Mouse (Mus musculus) stomach, postnatal 0 days (tissue): Measurements from ENCODE around the gene Rab35. TPM values are rescaled to one million over a fixed set of nuclear protein-coding genes. Genes with fewer than 3 reads are reported as not detected.

Experiments
- ATAC-seq: fragments of 200-750 bp; cut with Nextera tagmentation; 2 replicates; pipeline ENCODE4 v1.8.0; 2017; ENCODE audit not compliant: low FRiP score, low TSS enrichment
- DNase-seq: peaks from one replicate; pipeline ENCODE4 v3.0.0-alpha.2; 2016; ENCODE audit warnings: low spot score
- H3K27ac ChIP-seq: fragments of 300-500 bp; sonication (generic); replicated peaks from 2 replicates; pipeline ENCODE4 v1.5.1; 2014; ENCODE audit warnings: mild to moderate bottlenecking, control low read depth
- H3K27me3 ChIP-seq: fragments of 300-500 bp; sonication (generic); 2 replicates; pipeline ENCODE4 v1.6.1; 2014; ENCODE audit warnings: low read length; ENCODE audit not compliant: control insufficient read depth, insufficient read depth
- H3K36me3 ChIP-seq: fragments of 300-500 bp; sonication (generic); 2 replicates; pipeline ENCODE4 v1.6.1; 2014; ENCODE audit warnings: low read length, mixed read lengths; ENCODE audit not compliant: control insufficient read depth, insufficient read depth
- H3K4me1 ChIP-seq: fragments of 300-500 bp; sonication (generic); replicated peaks from 2 replicates; pipeline ENCODE4 v1.6.1; 2014; ENCODE audit warnings: antibody characterized with exemption; ENCODE audit not compliant: control insufficient read depth, insufficient read depth
- H3K4me2 ChIP-seq: fragments of 300-500 bp; sonication (generic); replicated peaks from 2 replicates; pipeline ENCODE4 v1.6.1; 2014; ENCODE audit warnings: low read depth, mild to moderate bottlenecking, control low read depth, moderate library complexity
- H3K4me3 ChIP-seq: fragments of 300-500 bp; sonication (generic); 2 replicates; pipeline ENCODE4 v1.5.1; 2014; ENCODE audit warnings: low read depth, low read length, control low read depth
- H3K9ac ChIP-seq: fragments of 300-500 bp; sonication (generic); 2 replicates; pipeline ENCODE4 v1.6.1; 2014; ENCODE audit warnings: mild to moderate bottlenecking, low read length, control low read depth, mixed read lengths
- H3K9me3 ChIP-seq: fragments of 300-500 bp; sonication (generic); 2 replicates; pipeline ENCODE4 v1.6.1; 2016; ENCODE audit warnings: low read length; ENCODE audit not compliant: control insufficient read depth
- CTCF ChIP-seq: IDR thresholded peaks from 2 replicates; pipeline ENCODE4 v1.5.1; 2016; ENCODE audit warnings: antibody characterized with exemption, low read depth, mild to moderate bottlenecking, moderate library complexity
- EP300 ChIP-seq: optimal IDR thresholded peaks from 2 replicates; pipeline ENCODE3; 2016; ENCODE audit warnings: antibody characterized with exemption
- WGBS: fragments of 180-500 bp; shearing (Covaris S2); extraction: QIAGEN DNeasy Blood & Tissue Kit; methylation state at CpG from one replicate; pipeline ENCODE4 v1.1.7; 2014; 5-methylcytosine and 5-hydroxymethylcytosine counted together
- polyA plus RNA-seq: library from polyadenylated mRNA; unstranded; fragments of >200 nt; fragmentation: Nextera tagmentation; extraction: Ambion mirVana; gene quantifications from 2 replicates; pipeline ENCODE4 v1.2.1, GENCODE M21; 2015

Gene Rab35
- polyA plus RNA-seq, 1 experiment from 2014 or later, result 20.3 TPM

DNA sequence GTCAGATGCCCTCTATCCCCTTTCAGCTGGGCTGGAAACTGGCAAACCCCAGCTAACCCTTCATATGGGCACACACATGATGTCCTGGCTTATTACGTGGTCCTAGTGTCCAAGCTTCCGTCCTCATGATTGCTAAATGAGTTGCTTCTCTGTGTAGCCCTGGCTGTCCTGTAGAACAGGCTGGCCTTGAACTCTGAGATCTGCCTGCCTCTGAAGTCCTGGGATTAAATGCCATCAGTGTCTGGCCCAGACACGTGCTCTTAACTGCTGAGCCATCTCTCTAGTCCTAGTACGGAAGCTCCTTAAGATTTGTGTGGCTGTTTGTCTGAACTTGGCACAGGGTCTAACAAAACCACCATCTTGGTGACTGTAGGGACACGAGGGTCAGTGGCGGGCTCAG, 28.1 kb upstream of the Rab35 start:
- Histone ChIP-seq H3K9ac (no peak overlapping the region), H3K9me3 (no peaks in the 10 kb centered on the region), H3K4me2 (no peak overlapping the region), H3K4me3 (no peak overlapping the region), H3K36me3 (peaks cover 40% of the 10 kb centered on the region), H3K4me1 (no peaks in the 10 kb centered on the region), H3K27ac (no peak overlapping the region), H3K27me3 (no peaks in the 10 kb centered on the region)
- TF ChIP-seq EP300 (no peak), CTCF (no peak)
- ATAC-seq (no peak), DNase-seq (no peak)
- 92% methylated on average over 6 of the region's 6 CpGs for WGBS

DNA sequence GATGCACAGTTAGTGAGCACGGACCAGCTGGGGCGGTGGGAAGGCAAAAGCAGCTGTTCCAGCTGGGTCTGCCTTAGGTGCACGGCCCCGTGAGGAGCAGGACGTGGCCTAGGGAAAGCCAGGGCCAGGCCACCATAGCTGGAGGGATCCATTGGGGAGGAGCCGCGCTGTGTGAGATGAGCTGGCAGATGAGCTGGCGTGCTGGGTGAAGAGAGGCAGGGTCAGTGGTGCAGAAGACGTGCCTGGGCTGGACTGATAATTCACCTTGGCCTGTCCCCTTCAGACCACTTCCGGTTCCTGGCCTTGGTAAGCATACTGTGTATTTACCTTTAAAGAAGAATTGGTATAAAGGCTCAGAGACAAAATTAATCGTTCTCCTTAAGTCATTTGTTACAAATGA, 20.1 kb upstream of the Rab35 start:
- H3K4me3 ChIP-seq, result no peak overlapping the region
- H3K27me3 ChIP-seq, result no peaks in the 10 kb centered on the region
- H3K9ac ChIP-seq, result no peak overlapping the region
- H3K27ac ChIP-seq, result no peak overlapping the region
- no peaks in the 10 kb centered on the region for H3K9me3 ChIP-seq
- DNase-seq (no peak), ATAC-seq (no peak)
- H3K36me3 ChIP-seq, result peaks cover 59% of the 10 kb centered on the region
- no peak for TF ChIP-seq CTCF
- no peak for TF ChIP-seq EP300
- H3K4me2 ChIP-seq, result no peak overlapping the region
- H3K4me1 ChIP-seq, result no peaks in the 10 kb centered on the region
- 89% methylated on average over 11 of the region's 11 CpGs for WGBS

GRCm38 (mm10) chr5:115613332-115613731, 18.4 kb upstream of the Rab35 start:
- WGBS, result 92% methylated on average over 9 of the region's 9 CpGs
- H3K9ac ChIP-seq, result no peak overlapping the region
- no peak overlapping the region for H3K27ac ChIP-seq
- no peaks in the 10 kb centered on the region for H3K9me3 ChIP-seq
- H3K27me3 ChIP-seq, result no peaks in the 10 kb centered on the region
- peaks cover 64% of the 10 kb centered on the region for H3K36me3 ChIP-seq
- H3K4me1 ChIP-seq, result no peaks in the 10 kb centered on the region
- H3K4me2 ChIP-seq, result no peak overlapping the region
- ATAC-seq (no peak), DNase-seq (no peak)
- TF ChIP-seq CTCF, result no peak
- TF ChIP-seq EP300, result no peak
- no peak overlapping the region for H3K4me3 ChIP-seq

DNA sequence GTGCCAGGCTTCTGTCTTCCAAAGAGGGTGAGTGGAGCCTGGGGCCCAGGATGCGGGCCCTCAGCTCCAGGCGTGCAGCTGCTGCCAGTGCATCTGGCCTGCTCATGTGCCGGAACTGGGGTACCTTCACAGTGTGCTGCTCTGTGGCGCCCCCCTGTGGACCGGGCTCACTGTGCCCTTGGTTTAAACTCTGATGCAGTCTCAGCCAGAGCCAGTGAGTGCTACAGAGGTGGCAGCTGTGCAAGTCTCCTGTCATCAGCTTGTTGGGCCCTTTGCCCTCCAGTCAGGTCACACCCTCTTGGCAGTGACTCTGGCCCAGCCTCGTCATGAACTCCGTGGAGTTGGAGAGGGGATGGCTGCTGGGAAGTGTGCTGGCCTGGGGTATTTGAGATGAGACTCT, 16.8 kb upstream of the Rab35 start:
- no peaks in the 10 kb centered on the region for H3K27me3 ChIP-seq
- DNase-seq (peak; percentile 75), ATAC-seq (peak; percentile 31)
- no peaks in the 10 kb centered on the region for H3K9me3 ChIP-seq
- no peak overlapping the region for H3K4me3 ChIP-seq
- H3K4me1 ChIP-seq, result no peaks in the 10 kb centered on the region
- TF ChIP-seq CTCF (peak; percentile 73), EP300 (no peak)
- no peak overlapping the region for H3K4me2 ChIP-seq
- WGBS, result 78% methylated on average over 7 of the region's 7 CpGs
- no peak overlapping the region for H3K9ac ChIP-seq
- H3K27ac ChIP-seq, result no peak overlapping the region
- peaks cover 60% of the 10 kb centered on the region for H3K36me3 ChIP-seq

DNA sequence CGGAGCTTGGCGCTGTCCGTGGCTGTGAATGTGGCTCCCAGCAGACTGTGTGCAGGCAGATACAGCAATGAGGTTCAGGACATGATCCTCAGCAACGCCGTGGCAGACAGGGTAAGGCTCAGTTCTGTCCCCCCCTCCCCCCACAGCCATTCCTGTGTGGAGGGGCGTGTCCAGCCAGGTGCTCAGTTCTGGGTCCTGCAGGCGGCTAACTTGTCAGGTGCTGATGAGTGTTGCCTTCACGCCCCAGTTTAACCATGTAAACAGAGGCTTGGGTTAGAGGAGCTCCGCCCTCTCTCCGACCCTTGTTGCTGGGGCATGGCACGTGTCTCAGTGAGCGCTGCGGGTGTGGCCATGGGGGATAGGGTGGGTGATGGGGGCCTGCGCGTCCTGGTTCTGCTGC, 12.0 kb upstream of the Rab35 start:
- WGBS, result 64% methylated on average over 15 of the region's 15 CpGs
- Histone ChIP-seq H3K27me3 (no peaks in the 10 kb centered on the region), H3K9me3 (no peaks in the 10 kb centered on the region), H3K4me3 (no peak overlapping the region), H3K36me3 (peaks cover 36% of the 10 kb centered on the region), H3K4me2 (no peak overlapping the region), H3K27ac (no peak overlapping the region), H3K9ac (no peak overlapping the region), H3K4me1 (no peaks in the 10 kb centered on the region)
- ATAC-seq, result peak; percentile 20; the same call in 1 of the 2 replicates
- TF ChIP-seq CTCF (no peak), EP300 (no peak)
- peak; percentile 33 for DNase-seq

DNA sequence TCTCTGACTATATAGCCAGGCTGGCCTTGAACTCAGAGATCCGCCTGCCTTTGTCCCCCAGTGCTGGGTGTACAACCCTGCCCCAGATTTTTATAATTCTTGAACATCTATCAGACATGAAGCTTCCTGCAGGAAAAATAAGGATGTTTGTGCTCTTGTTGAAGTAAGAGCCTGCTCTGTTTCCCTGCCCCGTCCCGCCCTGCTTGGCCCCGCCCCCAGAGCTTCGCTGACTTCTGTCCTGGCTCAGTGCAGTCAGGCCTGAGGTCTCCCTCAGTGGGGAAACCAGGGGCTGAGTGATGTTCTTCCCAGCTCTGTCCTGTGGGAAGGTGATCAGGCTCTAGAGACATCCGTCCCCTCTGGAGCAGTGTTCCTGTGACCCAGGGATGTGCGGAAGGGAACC, 9.0 kb upstream of the Rab35 start:
- Histone ChIP-seq H3K9me3 (no peaks in the 10 kb centered on the region), H3K27ac (no peak overlapping the region), H3K4me3 (no peak overlapping the region), H3K9ac (no peak overlapping the region), H3K4me2 (no peak overlapping the region), H3K36me3 (peaks cover 9% of the 10 kb centered on the region), H3K27me3 (no peaks in the 10 kb centered on the region), H3K4me1 (no peaks in the 10 kb centered on the region)
- ATAC-seq (no peak), DNase-seq (peak; percentile 54)
- TF ChIP-seq CTCF (no peak), EP300 (no peak)
- 79% methylated on average over 7 of the region's 7 CpGs for WGBS
